Mouse (Mus musculus) stomach, postnatal 0 days (tissue): ENCODE measurements at regions not wholly inside any gene's neighbourhood (a gene's known extent, or its start where the extent isn't known, plus 50 kb on each side); places are given as distances from the start of the nearest gene placed in this dataset.

Source experiments
- CTCF ChIP-seq: IDR thresholded peaks from 2 replicates; pipeline ENCODE4 v1.5.1; 2016; ENCODE audit warnings: antibody characterized with exemption, low read depth, mild to moderate bottlenecking, moderate library complexity
- EP300 ChIP-seq: optimal IDR thresholded peaks from 2 replicates; pipeline ENCODE3; 2016; ENCODE audit warnings: antibody characterized with exemption

GRCm38 (mm10) chr3:148650241-148650640, 340.1 kb downstream of the Adgrl2 start:
- TF ChIP-seq CTCF (no peak), EP300 (no peak)
